Mouse (Mus musculus) limb, embryonic 10.5 days (tissue): Measurements from ENCODE around the gene Kif5a. TPM values are rescaled to one million over a fixed set of nuclear protein-coding genes. Genes with fewer than 3 reads are reported as not detected.

Experiments
- DNase-seq: peaks from one replicate; pipeline ENCODE4 v3.0.0-alpha.2; 2017; ENCODE audit warnings: low spot score
- H3K27ac ChIP-seq: fragments of 300-500 bp; sonication (generic); 2 replicates; pipeline ENCODE4 v1.5.1; 2016; ENCODE audit warnings: mild to moderate bottlenecking
- H3K27me3 ChIP-seq: fragments of 300-500 bp; sonication (generic); 2 replicates; pipeline ENCODE4 v1.6.1; 2016; ENCODE audit warnings: low read depth, mild to moderate bottlenecking; ENCODE audit not compliant: poor library complexity, severe bottlenecking
- H3K36me3 ChIP-seq: fragments of 300-500 bp; sonication (generic); 2 replicates; pipeline ENCODE4 v1.6.1; 2016; ENCODE audit warnings: mild to moderate bottlenecking, moderate library complexity
- H3K4me1 ChIP-seq: fragments of 300-500 bp; sonication (generic); 2 replicates; pipeline ENCODE4 v1.6.1; 2016
- H3K4me3 ChIP-seq: fragments of 300-500 bp; sonication (generic); 2 replicates; pipeline ENCODE4 v1.5.1; 2016; ENCODE audit warnings: mild to moderate bottlenecking, moderate library complexity
- H3K9me3 ChIP-seq: fragments of 300-500 bp; sonication (generic); replicated peaks from 2 replicates; pipeline ENCODE4 v1.6.1; 2016; ENCODE audit warnings: mild to moderate bottlenecking
- WGBS: fragments of 180-500 bp; shearing (Covaris S2); methylation state at CpG from one replicate; pipeline ENCODE4 v1.1.7; 2016; 5-methylcytosine and 5-hydroxymethylcytosine counted together
- polyA plus RNA-seq: library from polyadenylated mRNA; unstranded; fragments of >200 nt; fragmentation: Nextera tagmentation; extraction: Ambion mirVana; gene quantifications from 2 replicates; pipeline ENCODE4 v1.2.1, GENCODE M21; 2016

The Kif5a gene
- polyA plus RNA-seq, 1 experiment from 2014 or later: 2.2 TPM

DNA sequence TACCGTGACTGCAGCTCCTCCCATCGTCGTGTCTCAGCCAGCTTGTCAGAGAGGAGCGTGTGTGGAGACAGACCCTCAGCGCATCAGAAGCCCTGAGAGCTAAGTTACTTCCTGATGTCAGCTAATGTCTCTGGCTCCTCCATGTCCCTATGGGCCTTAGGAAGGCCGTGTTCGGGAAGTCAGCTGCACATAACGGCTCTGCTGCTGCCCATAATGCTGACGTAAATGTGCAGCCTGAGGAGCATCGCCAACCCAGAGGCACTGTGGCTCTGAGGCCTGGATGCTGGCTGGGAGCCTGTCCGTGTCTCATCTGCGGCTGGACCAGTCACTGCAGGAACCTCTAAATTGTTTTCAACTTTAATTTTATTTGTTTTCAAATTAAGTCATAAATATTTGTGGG lies 5.9 kb upstream of the Kif5a start:
- Histone ChIP-seq H3K36me3 (peaks cover 67% of the 10 kb centered on the region), H3K9me3 (no peaks in the 10 kb centered on the region), H3K27me3 (peaks cover 10% of the 10 kb centered on the region), H3K27ac (no peak overlapping the region), H3K4me3 (no peak overlapping the region), H3K4me1 (peaks cover 18% of the 10 kb centered on the region)
- WGBS: 89% methylated on average over 12 of the region's 12 CpGs
- no peak for DNase-seq

DNA sequence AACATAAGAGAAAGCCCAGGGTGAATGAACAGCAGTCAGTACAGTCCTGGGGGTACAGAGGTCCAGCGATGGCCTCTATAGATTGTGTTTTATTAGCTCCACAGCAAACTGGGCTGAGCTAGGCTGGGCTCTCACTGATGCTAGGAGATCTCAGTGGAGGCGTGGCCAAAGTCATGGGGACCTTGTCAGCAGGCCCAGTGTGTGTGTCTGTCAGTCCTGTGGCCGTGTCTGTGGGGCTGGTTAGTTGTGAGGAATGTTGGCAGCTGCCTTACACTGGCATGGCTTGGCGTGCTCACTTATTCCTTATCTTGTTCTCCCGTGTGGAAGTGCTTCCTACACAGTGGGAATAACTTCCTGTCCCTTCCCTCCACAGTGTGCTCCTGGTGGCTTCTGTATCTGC lies 5.3 kb upstream of the Kif5a start:
- Histone ChIP-seq H3K4me3 (no peak overlapping the region), H3K36me3 (peaks cover 61% of the 10 kb centered on the region)
- WGBS: 84% methylated on average over 5 of the region's 5 CpGs

DNA sequence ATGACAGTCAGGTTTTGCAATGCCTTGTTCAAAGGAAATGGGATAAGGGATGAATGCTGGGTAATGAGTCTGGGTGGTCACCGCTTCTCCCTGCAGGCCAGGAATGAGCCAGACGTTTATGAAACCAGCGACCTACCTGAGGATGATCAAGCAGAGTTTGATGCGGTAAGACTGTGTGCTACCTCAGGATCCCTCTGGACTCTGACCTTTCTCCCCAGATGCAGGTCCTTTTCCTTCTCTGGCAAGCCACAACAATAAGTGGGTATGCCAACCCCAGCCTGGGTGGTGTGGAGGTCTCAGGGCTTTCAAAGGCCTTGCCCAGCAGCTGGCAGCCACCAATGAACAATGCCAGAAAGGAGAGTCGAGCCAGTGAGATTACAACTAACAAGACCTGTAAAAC lies 4.2 kb upstream of the Kif5a start:
- peaks cover 27% of the 10 kb centered on the region for H3K4me1 ChIP-seq
- peaks cover 50% of the 10 kb centered on the region for H3K36me3 ChIP-seq
- DNase-seq: no peak
- peak overlapping the region; percentile 93 for H3K27ac ChIP-seq
- peak overlapping the region; percentile 87 for H3K4me3 ChIP-seq
- no peaks in the 10 kb centered on the region for H3K9me3 ChIP-seq
- H3K27me3 ChIP-seq: peaks cover 27% of the 10 kb centered on the region
- WGBS: 77% methylated on average over 5 of the region's 5 CpGs

More for the DNA sequence above, 5.3 kb upstream of the Kif5a start:
- Histone ChIP-seq H3K9me3 (no peaks in the 10 kb centered on the region), H3K4me1 (peaks cover 18% of the 10 kb centered on the region), H3K27me3 (peaks cover 17% of the 10 kb centered on the region), H3K27ac (no peak overlapping the region)
- no peak for DNase-seq

DNA sequence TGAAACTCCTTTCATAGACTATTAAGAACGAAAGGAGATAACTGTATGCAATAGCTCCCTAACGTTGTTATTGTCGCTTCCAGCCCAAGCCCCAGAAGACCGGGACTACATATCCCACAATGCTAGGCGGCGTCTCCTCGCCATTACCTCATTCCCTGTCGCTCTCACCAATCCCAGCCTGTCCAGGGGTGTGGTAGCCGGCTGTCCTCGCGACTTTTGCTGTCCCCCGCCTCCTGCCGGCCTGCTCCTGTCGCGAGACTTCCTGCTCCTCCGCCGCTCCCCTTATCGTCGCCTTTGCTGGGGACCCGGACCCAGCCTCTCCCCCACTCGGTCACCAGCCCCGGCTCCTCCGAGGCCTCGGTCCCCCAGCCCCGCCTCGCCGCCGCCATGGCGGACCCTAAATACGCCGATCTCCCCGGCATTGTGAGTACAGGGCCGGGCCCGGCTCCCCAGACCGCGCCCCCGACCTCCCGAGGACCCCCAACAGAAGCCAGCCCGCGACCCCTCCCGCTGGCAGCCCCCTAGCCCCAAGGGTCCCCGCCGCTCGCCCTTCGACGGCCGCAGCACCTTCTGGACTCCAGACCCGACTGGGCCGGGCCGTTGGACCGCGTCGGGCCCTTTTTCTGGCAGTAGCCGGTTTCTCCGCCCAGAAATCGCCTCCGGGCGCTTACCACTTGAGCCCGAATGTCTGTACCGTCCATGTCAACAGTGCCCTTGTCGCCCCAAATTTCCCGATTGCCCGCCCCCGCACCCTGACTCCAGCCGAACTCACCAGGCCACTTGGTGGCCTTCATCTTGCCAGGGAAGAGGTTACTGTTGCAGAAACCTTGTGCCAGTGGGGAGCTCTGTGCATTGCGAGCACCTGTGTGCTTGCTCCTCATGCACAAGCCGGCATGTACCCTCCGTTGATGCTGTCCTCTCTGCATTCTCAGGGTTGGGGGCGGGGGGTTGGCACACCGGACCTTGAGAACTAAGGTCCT lies 3.3 kb upstream of the Kif5a start, which contains the start of gene Dctn2:
Gene Dctn2 (plus strand): TSS at position 257 of the 980 bp plus-strand sequence.
- Histone ChIP-seq H3K4me1 (peaks cover 29% of the 10 kb centered on the region), H3K4me3 (peak within 1 kb of the TSS; percentile 87), H3K27ac (peak within 1 kb of the TSS; percentile 93), H3K27me3 (peaks cover 37% of the 10 kb centered on the region), H3K36me3 (peaks cover 41% of the 10 kb centered on the region), H3K9me3 (no peaks in the 10 kb centered on the region)
- WGBS: 2% methylated on average over 70 of the region's 70 CpGs
- DNase-seq: peak; percentile 94

DNA sequence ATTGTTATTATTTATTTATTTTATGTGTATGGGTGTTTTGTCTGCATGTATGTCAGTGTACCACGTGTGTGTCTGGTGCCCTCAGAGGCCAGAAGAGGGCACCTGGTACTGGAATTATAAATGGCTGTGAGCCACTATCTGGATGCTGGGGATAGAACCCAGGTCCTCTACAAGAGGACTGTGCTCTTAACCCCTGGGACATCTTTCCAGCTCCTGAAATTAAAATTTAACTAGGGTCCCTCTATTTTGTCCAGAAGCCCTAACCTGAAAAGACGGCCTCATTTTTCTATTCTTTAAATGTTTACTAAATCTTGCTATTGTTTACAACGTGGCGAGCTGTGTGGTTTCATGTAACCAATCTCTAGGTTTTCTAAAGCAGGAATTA lies 2.6 kb upstream of the Kif5a start:
- DNase-seq: no peak
- Histone ChIP-seq H3K4me1 (peaks cover 29% of the 10 kb centered on the region), H3K27me3 (peaks cover 43% of the 10 kb centered on the region), H3K4me3 (peak overlapping the region; percentile 87), H3K9me3 (no peaks in the 10 kb centered on the region), H3K27ac (no peak overlapping the region; the same call in 1 of the 2 replicates), H3K36me3 (peaks cover 34% of the 10 kb centered on the region)
- WGBS: 34% methylated on average over 4 of the region's 4 CpGs

DNA sequence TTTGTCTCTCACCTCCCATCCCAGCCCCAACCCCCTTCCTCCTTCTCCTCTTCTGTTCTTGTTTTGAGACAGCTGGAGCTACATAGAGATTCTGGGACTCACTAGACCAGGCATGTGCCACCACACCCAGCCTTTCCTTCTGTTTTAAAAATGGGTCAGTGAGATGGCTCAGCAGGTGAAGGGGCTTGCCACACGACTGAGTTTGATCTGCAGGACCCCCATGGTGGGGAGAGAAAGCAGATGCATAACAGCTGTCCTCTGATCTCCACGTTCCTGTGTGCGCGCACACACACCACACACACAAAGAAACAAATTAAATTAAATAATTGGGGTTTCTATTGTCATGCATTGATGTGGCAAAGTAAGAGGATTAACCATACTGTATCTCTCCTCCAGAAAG lies 1.8 kb upstream of the Kif5a start:
- H3K4me3 ChIP-seq: no peak overlapping the region
- WGBS: 72% methylated on average over 4 of the region's 4 CpGs
- no peaks in the 10 kb centered on the region for H3K9me3 ChIP-seq
- H3K27ac ChIP-seq: no peak overlapping the region
- H3K27me3 ChIP-seq: peaks cover 44% of the 10 kb centered on the region
- peaks cover 29% of the 10 kb centered on the region for H3K4me1 ChIP-seq
- peaks cover 26% of the 10 kb centered on the region for H3K36me3 ChIP-seq
- DNase-seq: no peak

DNA sequence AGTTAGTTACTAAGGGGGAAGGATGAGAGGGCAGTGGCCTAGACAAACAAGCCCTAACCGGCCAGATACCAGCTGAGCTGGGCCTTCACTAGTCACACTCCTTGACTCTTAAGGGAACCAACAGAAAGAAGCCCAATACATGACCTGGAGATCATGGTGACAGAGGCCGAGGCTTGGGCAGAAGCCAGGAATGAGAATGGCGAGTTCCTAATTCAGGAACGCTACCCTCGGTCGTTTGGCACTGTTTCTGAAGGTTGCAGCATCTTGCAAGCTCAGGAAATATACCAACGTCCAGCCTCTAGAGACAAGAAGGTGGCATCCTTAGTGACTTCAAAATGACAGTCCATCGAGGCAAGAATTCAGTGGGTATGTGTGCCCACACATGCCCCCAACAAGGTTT lies 1.2 kb upstream of the Kif5a start:
- no peak for DNase-seq
- Histone ChIP-seq H3K9me3 (no peaks in the 10 kb centered on the region), H3K27ac (no peak overlapping the region), H3K36me3 (peaks cover 20% of the 10 kb centered on the region), H3K4me3 (no peak overlapping the region), H3K27me3 (peaks cover 44% of the 10 kb centered on the region), H3K4me1 (peaks cover 29% of the 10 kb centered on the region)
- WGBS: 82% methylated on average over 8 of the region's 8 CpGs

DNA sequence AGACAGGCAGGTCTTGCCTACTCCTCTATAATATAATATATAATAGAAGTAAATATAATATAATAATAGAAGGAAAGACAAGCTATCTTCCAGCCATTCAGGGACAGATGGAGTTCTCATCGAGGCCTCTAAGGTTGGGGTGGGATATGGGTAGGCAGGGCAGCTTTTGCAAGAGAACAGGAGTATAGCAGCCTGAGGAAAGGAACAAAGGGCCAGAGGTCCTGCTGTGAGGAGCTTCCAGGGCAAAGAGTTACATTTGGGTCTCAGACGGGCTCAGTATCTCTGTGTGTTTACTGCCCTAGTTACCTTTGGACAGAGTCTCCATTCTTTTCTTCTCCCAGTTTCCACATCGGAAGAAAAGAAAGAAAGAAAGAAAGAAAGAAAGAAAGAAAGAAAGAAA lies 483 bp upstream of the Kif5a start:
- H3K4me1 ChIP-seq: peaks cover 33% of the 10 kb centered on the region
- H3K27ac ChIP-seq: no peak overlapping the region
- no peak for DNase-seq
- H3K27me3 ChIP-seq: peaks cover 44% of the 10 kb centered on the region
- no peaks in the 10 kb centered on the region for H3K9me3 ChIP-seq
- WGBS: 54% methylated on average over 3 of the region's 3 CpGs
- peaks cover 13% of the 10 kb centered on the region for H3K36me3 ChIP-seq
- H3K4me3 ChIP-seq: no peak overlapping the region

DNA sequence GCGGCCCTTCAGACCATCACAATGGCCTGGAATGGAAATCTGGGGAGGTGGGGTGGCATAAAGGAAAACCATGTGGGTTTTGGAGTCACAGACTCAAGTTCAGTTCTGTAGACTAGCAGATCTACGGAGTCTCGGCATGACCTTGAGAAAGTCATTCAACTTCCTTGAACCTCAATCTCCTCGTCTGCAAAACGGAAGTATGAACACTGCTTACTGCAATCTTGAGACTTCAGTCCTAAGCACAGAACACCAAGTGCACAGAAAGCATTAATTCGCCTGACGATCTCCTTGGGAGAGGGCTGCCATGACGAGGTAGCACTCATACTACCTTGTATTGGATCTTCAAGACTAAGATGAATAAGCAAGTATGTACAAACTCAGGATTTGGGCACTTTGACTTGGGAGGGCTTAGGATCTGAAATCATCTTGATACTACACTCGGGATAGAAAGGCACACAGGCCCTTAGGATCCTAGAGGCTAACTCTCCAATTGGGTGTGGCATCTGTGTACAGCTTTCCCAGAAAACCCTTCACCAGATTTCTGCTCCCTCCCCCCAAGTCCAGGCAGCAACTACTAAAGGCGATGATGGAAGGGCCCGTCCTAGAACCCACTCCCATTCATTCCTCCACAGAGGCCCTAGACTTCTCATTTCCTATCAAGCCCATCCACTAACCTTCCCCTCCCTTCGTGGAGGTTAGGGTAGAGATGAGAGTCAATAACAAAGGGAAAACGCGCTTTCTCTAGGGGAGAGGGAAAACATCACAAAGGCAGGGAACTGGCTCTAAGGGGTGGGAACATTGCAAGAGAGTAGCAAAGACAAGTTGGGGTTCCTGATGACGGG lies 1.2 kb downstream of the Kif5a start:
- 0 out of 2 replicates have a peak overlapping the region, but pooled peaks have one; percentile 36 for H3K27ac ChIP-seq
- no peaks in the 10 kb centered on the region for H3K36me3 ChIP-seq
- H3K4me1 ChIP-seq: peaks cover 20% of the 10 kb centered on the region
- H3K4me3 ChIP-seq: peak overlapping the region; percentile 63
- WGBS: 69% methylated on average over 15 of the region's 15 CpGs
- no peaks in the 10 kb centered on the region for H3K9me3 ChIP-seq
- no peak for DNase-seq
- H3K27me3 ChIP-seq: peaks cover 44% of the 10 kb centered on the region

DNA sequence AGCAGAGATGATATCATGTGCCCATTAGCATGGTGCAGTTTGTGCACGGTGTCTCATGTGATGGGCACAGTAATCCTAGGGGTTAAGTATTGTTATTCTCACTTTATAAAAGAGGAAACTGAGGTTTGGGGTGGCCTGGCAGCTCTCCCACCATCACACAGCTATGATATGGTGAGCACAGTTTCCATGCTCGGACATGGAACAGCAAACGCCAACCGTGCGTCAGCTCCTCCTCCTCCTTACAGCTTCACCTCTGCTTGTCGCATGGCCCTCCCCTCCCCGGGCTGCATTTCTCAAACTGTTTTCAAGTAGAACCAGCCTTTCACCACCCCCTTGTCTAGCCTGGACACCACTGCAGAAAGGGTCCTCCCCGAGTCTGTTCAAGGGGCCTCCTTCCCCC lies 4.7 kb downstream of the Kif5a start:
- H3K36me3 ChIP-seq: no peaks in the 10 kb centered on the region
- H3K4me3 ChIP-seq: no peak overlapping the region
- peaks cover 28% of the 10 kb centered on the region for H3K27me3 ChIP-seq
- 82% methylated on average over 8 of the region's 8 CpGs for WGBS
- H3K4me1 ChIP-seq: peaks cover 19% of the 10 kb centered on the region
- H3K9me3 ChIP-seq: no peaks in the 10 kb centered on the region
- H3K27ac ChIP-seq: no peak overlapping the region
- DNase-seq: no peak

DNA sequence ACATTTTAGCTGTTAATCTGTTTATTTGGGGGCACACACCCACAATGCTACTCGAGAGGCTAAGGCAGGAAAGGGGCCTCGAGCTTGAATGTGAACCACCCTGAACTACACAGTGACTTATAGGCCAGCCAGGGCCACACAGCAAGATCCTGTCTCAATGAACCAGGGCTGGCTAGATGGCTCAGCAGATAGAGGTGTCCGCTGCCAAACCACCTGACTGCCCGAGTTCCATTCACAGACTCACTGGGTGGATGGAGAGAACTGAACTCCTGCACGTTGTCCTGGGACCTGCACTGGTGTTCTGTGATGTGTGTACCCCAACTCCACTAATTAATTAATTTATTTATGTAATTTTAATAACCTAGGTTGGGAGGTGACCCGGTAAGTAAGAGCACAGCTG lies 5.4 kb downstream of the Kif5a start:
- 81% methylated on average over 6 of the region's 6 CpGs for WGBS
- no peak overlapping the region for H3K4me3 ChIP-seq
- H3K27ac ChIP-seq: no peak overlapping the region

DNA sequence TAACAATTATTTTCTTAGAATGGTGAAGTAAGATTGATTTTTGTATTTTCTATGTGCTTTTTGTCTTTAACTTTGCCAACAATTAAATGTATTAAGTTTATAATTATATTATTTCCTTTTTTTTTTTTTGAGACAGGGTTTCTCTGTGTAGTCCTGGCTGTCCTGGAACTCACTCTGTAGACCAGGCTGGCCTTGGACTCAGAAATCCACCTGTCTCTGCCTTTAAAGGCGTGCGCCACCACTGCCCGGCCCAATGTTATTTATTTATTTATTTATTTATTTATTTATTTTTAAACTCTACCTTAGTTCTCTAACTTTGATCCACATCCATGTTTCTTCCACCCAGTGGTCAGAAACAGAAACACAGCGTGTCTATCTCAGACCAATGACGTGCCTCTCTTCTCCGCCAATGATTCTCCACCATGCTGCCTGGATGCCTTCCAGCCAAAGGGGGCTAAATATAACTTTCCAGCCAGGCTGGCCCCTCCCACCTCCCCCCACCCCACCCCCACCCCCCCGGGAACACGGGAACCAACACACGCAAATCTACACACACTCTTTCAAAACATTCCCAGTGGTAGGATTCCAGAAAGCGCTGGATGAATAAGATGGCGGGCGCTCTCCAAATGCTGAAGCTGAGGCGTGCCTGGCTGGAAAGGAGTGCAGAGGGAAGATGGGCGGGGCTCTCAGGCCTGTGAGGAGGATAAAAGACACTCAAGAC lies 7.4 kb downstream of the Kif5a start:
- DNase-seq: peak; percentile 84
- no peaks in the 10 kb centered on the region for H3K9me3 ChIP-seq
- no peaks in the 10 kb centered on the region for H3K36me3 ChIP-seq
- peaks cover 7% of the 10 kb centered on the region for H3K4me1 ChIP-seq
- WGBS: 22% methylated on average over 14 of the region's 14 CpGs
- peaks cover 1% of the 10 kb centered on the region; the same call in 1 of the 2 replicates for H3K27me3 ChIP-seq
- no peak overlapping the region; the same call in 1 of the 2 replicates for H3K4me3 ChIP-seq
- H3K27ac ChIP-seq: no peak overlapping the region

More for the DNA sequence above, 5.4 kb downstream of the Kif5a start:
- no peaks in the 10 kb centered on the region for H3K9me3 ChIP-seq
- peaks cover 21% of the 10 kb centered on the region for H3K27me3 ChIP-seq
- no peak for DNase-seq
- peaks cover 14% of the 10 kb centered on the region for H3K4me1 ChIP-seq
- H3K36me3 ChIP-seq: no peaks in the 10 kb centered on the region
